Mouse (Mus musculus) limb, embryonic 12.5 days (tissue): ENCODE data around the gene Mgarp. TPM values are rescaled to one million over a fixed set of nuclear protein-coding genes. Genes with fewer than 3 reads are reported as not detected.
"Not testable (repeated sequence)": the region's sequence is repeated elsewhere in the genome, so short reads cannot be mapped to it uniquely, and the experiment has no call there.

Source experiments
- ATAC-seq: fragments of 200-750 bp; cut with Nextera tagmentation; 2 replicates; pipeline ENCODE4 v1.8.0; 2017; ENCODE audit warnings: low read depth, moderate TSS enrichment; ENCODE audit not compliant: insufficient number of reproducible peaks, insufficient read depth, low FRiP score, low TSS enrichment
- H3K27ac ChIP-seq: fragments of 300-500 bp; sonication (generic); 2 replicates; pipeline ENCODE4 v1.5.1; 2016; ENCODE audit warnings: mild to moderate bottlenecking, moderate library complexity
- H3K27me3 ChIP-seq: fragments of 300-500 bp; sonication (generic); 2 replicates; pipeline ENCODE4 v1.6.1; 2016; ENCODE audit warnings: mild to moderate bottlenecking, moderate library complexity
- H3K36me3 ChIP-seq: fragments of 300-500 bp; sonication (generic); 2 replicates; pipeline ENCODE4 v1.6.1; 2016; ENCODE audit warnings: mild to moderate bottlenecking, moderate library complexity
- H3K4me1 ChIP-seq: fragments of 300-500 bp; sonication (generic); replicated peaks from 2 replicates; pipeline ENCODE4 v1.6.1; 2016
- H3K4me2 ChIP-seq: fragments of 300-500 bp; sonication (generic); 2 replicates; pipeline ENCODE4 v1.6.1; 2016; ENCODE audit warnings: mild to moderate bottlenecking, moderate library complexity
- H3K4me3 ChIP-seq: fragments of 300-500 bp; sonication (generic); replicated peaks from 2 replicates; pipeline ENCODE4 v1.5.1; 2016; ENCODE audit warnings: mild to moderate bottlenecking
- H3K9ac ChIP-seq: fragments of 300-500 bp; sonication (generic); replicated peaks from 2 replicates; pipeline ENCODE4 v1.6.1; 2016; ENCODE audit warnings: mild to moderate bottlenecking, moderate library complexity
- H3K9me3 ChIP-seq: fragments of 300-500 bp; sonication (generic); 2 replicates; pipeline ENCODE4 v1.6.1; 2016; ENCODE audit warnings: mild to moderate bottlenecking, moderate library complexity
- WGBS: fragments of 180-500 bp; shearing (Covaris S2); methylation state at CpG from one replicate; pipeline ENCODE4 v1.1.7; 2016; 5-methylcytosine and 5-hydroxymethylcytosine counted together
- polyA plus RNA-seq: library from polyadenylated mRNA; unstranded; fragments of >200 nt; fragmentation: Nextera tagmentation; extraction: Ambion mirVana; gene quantifications from 2 replicates; pipeline ENCODE4 v1.2.1, GENCODE M21; 2016

Gene Mgarp
- polyA plus RNA-seq, 1 experiment from 2014 or later, result 3.8 TPM

DNA sequence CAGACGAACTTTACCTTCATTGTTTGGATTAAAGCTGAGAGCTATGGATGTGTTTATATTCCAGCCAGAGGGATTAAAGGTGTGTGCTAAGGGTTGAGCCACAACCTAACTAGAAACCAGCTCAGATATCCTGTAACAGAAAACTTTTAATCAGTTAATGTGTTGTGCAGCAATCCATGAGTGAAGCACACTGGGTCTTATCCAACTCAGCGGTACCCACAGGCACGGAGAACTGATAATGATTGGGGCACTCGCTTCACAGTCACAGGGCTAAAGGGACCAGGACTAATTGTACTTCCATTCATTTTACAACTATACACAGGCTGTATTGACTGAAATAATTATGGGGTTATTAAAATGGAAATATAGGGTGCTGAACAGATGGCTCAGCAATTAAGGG lies 29.6 kb downstream of the Mgarp start:
- Histone ChIP-seq H3K9ac (no peak overlapping the region), H3K9me3 (no peaks in the 10 kb centered on the region), H3K36me3 (no peaks in the 10 kb centered on the region), H3K27ac (no peak overlapping the region), H3K4me3 (no peak overlapping the region), H3K27me3 (no peaks in the 10 kb centered on the region), H3K4me2 (no peak overlapping the region), H3K4me1 (peaks cover 9% of the 10 kb centered on the region; the same call in 1 of the 2 replicates)
- 71% methylated on average over 4 of the region's 4 CpGs for WGBS
- no peak for ATAC-seq

DNA sequence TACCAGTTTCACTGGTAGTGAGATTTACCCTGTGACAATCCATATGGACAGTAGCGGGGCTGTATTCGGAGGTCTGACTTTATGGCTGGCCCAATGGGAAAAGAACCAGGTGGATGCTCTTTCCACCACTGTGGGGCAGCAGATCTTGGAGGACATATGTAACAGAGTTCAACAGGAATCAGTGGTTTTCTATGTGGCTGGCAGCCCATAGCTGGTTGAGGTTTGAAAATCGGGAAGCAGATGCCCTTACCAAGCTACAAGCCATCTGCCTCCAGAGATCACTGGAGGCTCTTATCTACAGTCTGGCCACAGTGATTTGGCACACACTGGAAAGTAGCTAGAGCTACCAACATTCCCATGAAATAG lies 31.0 kb downstream of the Mgarp start:
- H3K4me1 ChIP-seq, result peaks cover 9% of the 10 kb centered on the region; the same call in 1 of the 2 replicates
- peak overlapping the region; percentile 68 for H3K4me2 ChIP-seq
- 0 out of 2 replicates have a peak, but pooled peaks cover 4% of the 10 kb centered on the region for H3K27me3 ChIP-seq
- H3K4me3 ChIP-seq, result peak overlapping the region; percentile 47
- peak overlapping the region; percentile 56; the same call in 1 of the 2 replicates for H3K9ac ChIP-seq
- H3K9me3 ChIP-seq, result no peaks in the 10 kb centered on the region
- 0 out of 2 replicates have a peak, but pooled peaks have one; percentile 34 for ATAC-seq
- WGBS, result 15% methylated on average over 3 of the region's 3 CpGs
- H3K27ac ChIP-seq, result no peak overlapping the region
- no peaks in the 10 kb centered on the region for H3K36me3 ChIP-seq

- H3K9me3 ChIP-seq, result no peaks in the 10 kb centered on the region
- H3K27ac ChIP-seq, result no peak overlapping the region
- H3K4me1 ChIP-seq, result peaks cover 9% of the 10 kb centered on the region; the same call in 1 of the 2 replicates
- ATAC-seq, result peak; percentile 66
- peak overlapping the region; percentile 68 for H3K4me2 ChIP-seq
- H3K27me3 ChIP-seq, result 0 out of 2 replicates have a peak, but pooled peaks cover 4% of the 10 kb centered on the region
- H3K36me3 ChIP-seq, result no peaks in the 10 kb centered on the region
- WGBS, result 7% methylated on average over 31 of the region's 31 CpGs
- H3K9ac ChIP-seq, result peak overlapping the region; percentile 56
- H3K4me3 ChIP-seq, result peak overlapping the region; percentile 47
These were observed 31.6 kb downstream of the Mgarp start for GRCm38 (mm10) chr3:51364703-51365516.

- no peak for ATAC-seq
- peak overlapping the region; percentile 20 for H3K4me2 ChIP-seq
- H3K4me1 ChIP-seq, result peaks cover 9% of the 10 kb centered on the region; the same call in 1 of the 2 replicates
- H3K27ac ChIP-seq, result no peak overlapping the region
- H3K36me3 ChIP-seq, result no peaks in the 10 kb centered on the region
- no peaks in the 10 kb centered on the region for H3K9me3 ChIP-seq
- H3K9ac ChIP-seq, result no peak overlapping the region
- H3K27me3 ChIP-seq, result peaks cover 7% of the 10 kb centered on the region; the same call in 1 of the 2 replicates
- WGBS, result 21% methylated on average over 9 of the region's 9 CpGs
- H3K4me3 ChIP-seq, result no peak overlapping the region
These were observed 35.5 kb downstream of the Mgarp start for GRCm38 (mm10) chr3:51361066-51361465.

DNA sequence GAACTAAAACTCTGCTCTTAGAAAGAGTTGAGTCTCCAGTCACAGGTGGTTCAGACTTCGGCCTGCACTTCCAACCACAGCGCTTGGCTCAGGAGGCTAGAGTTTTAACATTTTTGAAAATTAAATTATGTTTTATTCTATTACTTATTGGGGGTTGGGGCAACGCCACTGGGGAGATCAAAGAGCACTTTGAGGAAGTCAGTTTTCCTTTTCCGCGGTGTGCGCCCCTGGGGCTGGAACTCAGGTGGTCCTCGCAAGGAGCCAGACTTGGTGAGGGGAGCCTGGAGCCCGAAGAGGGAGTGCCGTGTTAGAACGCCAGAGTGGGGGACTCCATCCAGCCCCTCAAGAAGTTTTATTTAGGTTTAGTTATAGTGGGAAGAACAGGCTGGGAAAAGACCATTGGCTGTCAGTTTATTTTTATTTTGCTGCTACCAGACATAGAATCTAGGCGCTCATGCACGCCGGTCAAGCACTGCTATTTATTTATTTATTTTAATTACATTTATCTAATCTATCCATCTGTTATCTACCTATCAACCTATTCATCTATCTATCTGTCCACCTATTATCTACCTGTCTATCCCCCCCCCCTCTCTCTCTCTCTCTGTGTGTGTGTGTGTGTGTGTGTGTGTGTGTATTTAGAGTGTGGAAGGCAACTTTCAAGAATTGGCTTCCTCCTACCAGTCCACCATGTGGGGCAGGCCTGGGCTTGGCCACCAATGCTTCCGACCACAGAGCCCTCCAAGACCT lies 36.8 kb downstream of the Mgarp start:
- WGBS, result 20% methylated on average over 14 of the region's 14 CpGs
- peak; percentile 22; the same call in 1 of the 2 replicates for ATAC-seq
- peaks cover 3% of the 10 kb centered on the region; the same call in 1 of the 2 replicates for H3K4me1 ChIP-seq
- H3K9ac ChIP-seq, result no peak overlapping the region
- H3K36me3 ChIP-seq, result no peaks in the 10 kb centered on the region
- peak overlapping the region; percentile 58 for H3K4me3 ChIP-seq
- no peak overlapping the region for H3K27ac ChIP-seq
- peaks cover 7% of the 10 kb centered on the region; the same call in 1 of the 2 replicates for H3K27me3 ChIP-seq
- H3K4me2 ChIP-seq, result peak overlapping the region; percentile 80
- no peaks in the 10 kb centered on the region for H3K9me3 ChIP-seq

GRCm38 (mm10) chr3:51358660-51359557 lies 37.6 kb downstream of the Mgarp start:
- Histone ChIP-seq H3K9ac (peak overlapping the region; percentile 62), H3K9me3 (no peaks in the 10 kb centered on the region), H3K4me3 (peak overlapping the region; percentile 58), H3K36me3 (no peaks in the 10 kb centered on the region), H3K27me3 (peaks cover 7% of the 10 kb centered on the region; the same call in 1 of the 2 replicates), H3K4me1 (no peaks in the 10 kb centered on the region; the same call in 1 of the 2 replicates), H3K4me2 (peak overlapping the region; percentile 80), H3K27ac (peak overlapping the region; percentile 62)
- under 1% methylated on average over 50 of the region's 50 CpGs for WGBS
- peak; percentile 67 for ATAC-seq

- H3K9me3 ChIP-seq, result no peaks in the 10 kb centered on the region
- WGBS, result 1% methylated on average over 15 of the region's 15 CpGs
- H3K27me3 ChIP-seq, result peaks cover 7% of the 10 kb centered on the region; the same call in 1 of the 2 replicates
- no peak for ATAC-seq
- no peak overlapping the region for H3K27ac ChIP-seq
- H3K36me3 ChIP-seq, result no peaks in the 10 kb centered on the region
- no peak overlapping the region for H3K9ac ChIP-seq
- H3K4me3 ChIP-seq, result peak overlapping the region; percentile 58
- no peaks in the 10 kb centered on the region; the same call in 1 of the 2 replicates for H3K4me1 ChIP-seq
- H3K4me2 ChIP-seq, result peak overlapping the region; percentile 80
These were observed 38.4 kb downstream of the Mgarp start for GRCm38 (mm10) chr3:51358181-51358580.

GRCm38 (mm10) chr3:51357624-51358023 lies 38.9 kb downstream of the Mgarp start:
- no peak for ATAC-seq
- Histone ChIP-seq H3K27ac (no peak overlapping the region), H3K9me3 (no peaks in the 10 kb centered on the region), H3K27me3 (peaks cover 7% of the 10 kb centered on the region; the same call in 1 of the 2 replicates), H3K4me2 (peak overlapping the region; percentile 80), H3K36me3 (no peaks in the 10 kb centered on the region), H3K9ac (no peak overlapping the region), H3K4me3 (peak overlapping the region; percentile 58), H3K4me1 (no peaks in the 10 kb centered on the region; the same call in 1 of the 2 replicates)
- WGBS, result 9% methylated on average over 14 of the region's 14 CpGs

GRCm38 (mm10) chr3:51357078-51357477 lies 39.5 kb downstream of the Mgarp start:
- Histone ChIP-seq H3K9ac (no peak overlapping the region), H3K9me3 (no peaks in the 10 kb centered on the region), H3K27me3 (peaks cover 7% of the 10 kb centered on the region; the same call in 1 of the 2 replicates), H3K4me1 (no peaks in the 10 kb centered on the region; the same call in 1 of the 2 replicates), H3K4me3 (peak overlapping the region; percentile 9; the same call in 1 of the 2 replicates), H3K36me3 (no peaks in the 10 kb centered on the region), H3K27ac (no peak overlapping the region), H3K4me2 (no peak overlapping the region)
- ATAC-seq, result no peak
- 58% methylated on average over 5 of the region's 5 CpGs for whole genome bisulfite sequencing

DNA sequence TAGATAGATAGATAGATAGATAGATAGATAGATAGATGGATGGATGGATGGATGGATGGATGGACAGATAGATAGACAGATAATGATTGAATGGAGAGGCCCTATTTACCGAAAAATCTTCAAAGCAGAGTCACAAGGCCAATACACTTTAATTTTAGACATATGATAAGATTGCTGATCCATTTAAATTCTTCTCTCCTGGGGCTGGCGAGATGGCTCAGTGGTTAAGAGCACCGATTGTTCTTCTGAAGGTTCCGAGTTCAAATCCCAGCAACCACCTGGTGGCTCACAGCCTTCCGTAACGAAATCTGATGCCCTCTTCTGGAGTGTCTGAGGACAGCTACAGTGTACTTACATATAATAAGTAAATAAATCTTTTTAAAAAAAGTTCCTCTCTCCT lies 41.6 kb downstream of the Mgarp start:
- not testable (repeated sequence) for H3K36me3 ChIP-seq, H3K27ac ChIP-seq, H3K9me3 ChIP-seq, H3K27me3 ChIP-seq, ATAC-seq, H3K4me1 ChIP-seq, H3K4me3 ChIP-seq, H3K4me2 ChIP-seq, H3K9ac ChIP-seq
- WGBS, result 86% methylated on average over 6 of the region's 6 CpGs
